ENCODE assay signal across 8 mouse cellular contexts in the genomic region with DNA sequence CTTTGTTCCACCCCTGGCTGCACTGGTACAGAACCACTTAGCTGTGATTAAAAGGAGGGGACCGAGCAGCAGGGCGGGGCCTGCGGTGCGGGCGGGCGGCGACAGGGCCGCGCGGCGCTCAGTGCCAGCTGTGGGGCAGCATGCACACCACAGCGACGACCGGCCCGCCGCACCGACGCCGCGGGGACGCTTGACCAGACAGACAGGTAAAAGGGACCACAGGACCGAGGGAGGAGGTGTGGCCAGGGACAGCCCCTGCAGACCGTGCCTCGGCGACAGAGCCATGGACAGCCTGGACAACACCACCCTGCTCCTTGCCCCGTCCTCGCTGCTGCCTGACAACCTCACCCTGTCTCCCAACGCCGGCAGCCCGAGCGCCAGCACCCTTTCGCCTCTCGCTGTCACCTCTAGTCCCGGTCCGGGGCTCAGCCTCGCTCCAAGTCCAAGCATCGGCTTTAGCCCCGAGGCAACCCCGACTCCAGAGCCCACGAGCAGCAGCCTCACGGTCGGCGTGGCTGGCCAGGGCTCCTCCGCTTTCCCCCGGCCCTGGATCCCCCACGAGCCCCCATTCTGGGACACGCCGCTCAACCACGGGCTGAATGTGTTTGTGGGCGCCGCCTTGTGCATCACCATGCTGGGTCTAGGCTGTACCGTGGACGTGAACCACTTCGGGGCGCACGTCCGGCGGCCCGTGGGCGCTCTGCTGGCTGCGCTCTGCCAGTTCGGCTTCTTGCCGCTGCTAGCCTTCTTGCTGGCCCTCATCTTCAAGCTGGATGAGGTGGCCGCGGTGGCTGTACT. TPM values are rescaled to one million over a fixed set of nuclear protein-coding genes. Genes with fewer than 3 reads are reported as not detected.
DNase-seq lines count a peak whose midpoint lies in the region; ATAC-seq and TF ChIP-seq lines count a peak whose summit lies in the region.

A gene (plus strand): TSS at position 100 of the 798 bp plus-strand sequence.

- 0 out of 2 replicates have a peak, but pooled peaks have one; percentile 48 for ATAC-seq in heart, embryonic 12.5 days (ENCODE audit: insufficient number of reproducible peaks, low FRiP score)
- ATAC-seq in midbrain, embryonic 13.5 days = peak; percentile 96
- no peak; the same call in 1 of the 2 replicates for ATAC-seq in erythroblast, adult 5-6 weeks (replicated peaks; ENCODE audit: low FRiP score, poor library complexity, severe bottlenecking)

- H3K9me3 ChIP-seq in heart, embryonic 12.5 days (replicated peaks) = no peaks in the 10 kb centered on the region
- no peaks in the 10 kb centered on the region for H3K9me3 ChIP-seq in midbrain, embryonic 13.5 days

- H3K4me1 ChIP-seq in heart, embryonic 12.5 days (replicated peaks) = peaks cover 9% of the 10 kb centered on the region
- peaks cover 4% of the 10 kb centered on the region; the same call in 1 of the 2 replicates for H3K4me1 ChIP-seq in midbrain, embryonic 13.5 days (replicated peaks)

- WGBS in heart, embryonic 12.5 days = 8% methylated on average over 65 of the region's 65 CpGs
- WGBS in midbrain, embryonic 13.5 days = 6% methylated on average over 65 of the region's 65 CpGs

- H3K4me3 ChIP-seq in left cerebral cortex, adult 2 months = 0 out of 2 replicates have a peak within 1 kb of the TSS, but pooled peaks have one; percentile 13
- H3K4me3 ChIP-seq in heart, embryonic 12.5 days = peak within 1 kb of the TSS; percentile 49
- H3K4me3 ChIP-seq in midbrain, embryonic 13.5 days (replicated peaks) = peak within 1 kb of the TSS; percentile 42

- intact Hi-C loops in left cerebral cortex, adult 2 months (cut with DNase I) = loop anchor here (5.0 kb wide), 1 partner anchor 420 kb away; a partner anchor contains a TSS
- intact Hi-C loops in left cerebral cortex, postnatal 25 days (cut with DNase I) = loop anchor here (5.0 kb wide), 1 partner anchor 420 kb away; a partner anchor contains a TSS

- no peak for DNase-seq in left cerebral cortex, adult 2 months (ENCODE audit: extremely low spot score in 1 of 2, low spot score in 2 of 2)
- DNase-seq in left cerebral cortex, postnatal 25 days (ENCODE audit: low spot score in 2 of 2) = no peak
- peak; percentile 60 for DNase-seq in adrenal gland, postnatal 25 days
- DNase-seq in kidney, postnatal 4 days = peak; percentile 42 to 54
- no peak for DNase-seq in layer of hippocampus, postnatal 25 days (ENCODE audit: extremely low spot score in 1 of 2, low spot score in 1 of 2)

- no peaks in the 10 kb centered on the region for H3K36me3 ChIP-seq in heart, embryonic 12.5 days
- H3K36me3 ChIP-seq in midbrain, embryonic 13.5 days = no peaks in the 10 kb centered on the region

- H3K9ac ChIP-seq in heart, embryonic 12.5 days = peak within 1 kb of the TSS; percentile 67
- peak within 1 kb of the TSS; percentile 52 for H3K9ac ChIP-seq in midbrain, embryonic 13.5 days (replicated peaks)

- no peak within 1 kb of the TSS for H3K27ac ChIP-seq in left cerebral cortex, adult 2 months
- H3K27ac ChIP-seq in heart, embryonic 12.5 days (ENCODE audit: poor library complexity, severe bottlenecking) = no peak within 1 kb of the TSS
- peak within 1 kb of the TSS; percentile 10; the same call in 1 of the 2 replicates for H3K27ac ChIP-seq in midbrain, embryonic 13.5 days

- H3K4me2 ChIP-seq in heart, embryonic 12.5 days = peak within 1 kb of the TSS; percentile 94
- peak within 1 kb of the TSS; percentile 60 for H3K4me2 ChIP-seq in midbrain, embryonic 13.5 days (replicated peaks)

- no peak for TF ChIP-seq CTCF in left cerebral cortex, adult 2 months (IDR thresholded peaks at IDR 0.05)

- H3K27me3 ChIP-seq in heart, embryonic 12.5 days (replicated peaks) = peaks cover 60% of the 10 kb centered on the region
- peaks cover 19% of the 10 kb centered on the region for H3K27me3 ChIP-seq in midbrain, embryonic 13.5 days

RNA-seq across cellular contexts. Expression of the gene that starts here (rescaled TPM):
- 1 to 10 TPM in 1 of 2 experiments, under 1 TPM in 1; 0.36 to 2.2 TPM for total RNA-seq in left cerebral cortex, adult 2 months (2021)
- 1 to 10 TPM in 1 of 2 experiments, under 1 TPM in 1; 0.98 to 4.0 TPM for total RNA-seq in left cerebral cortex, postnatal 25 days (2021)
- 6.4 and 9.1 TPM in 2 replicates for total RNA-seq in adrenal gland, postnatal 25 days (2021)
- 0.41 and 0.50 TPM in 2 replicates for polyA plus RNA-seq in heart, embryonic 12.5 days (2016; fragmentation: Nextera tagmentation; extraction: Ambion mirVana)
- 19.4 and 28.6 TPM in 2 replicates for polyA plus RNA-seq in midbrain, embryonic 13.5 days (2015; fragmentation: Nextera tagmentation; extraction: Ambion mirVana)
- 1 to 10 TPM; 1.0 to 1.7 TPM for total RNA-seq in layer of hippocampus, postnatal 25 days (2021)
- total RNA-seq in erythroblast, adult 5-6 weeks (2015; ENCODE audit: low replicate concordance) = not detected in 2 replicates
- total RNA-seq in erythroblast, adult 5-6 weeks (2017; ENCODE audit: low replicate concordance) = not detected in 2 replicates

Comparison
In these comparisons a context has a peak if more than half of its experiments do, and no peak if none do; other contexts are left out.
1. RNA of the gene that starts here (polyA plus RNA-seq): 19.4 to 28.6 TPM in midbrain, embryonic 13.5 days; 0.41 to 0.50 TPM in heart, embryonic 12.5 days; every median in the first group is over 10 times any median in the second.
2. Peak in ATAC-seq, H3K4me3 ChIP-seq, H3K9ac ChIP-seq and H3K4me2 ChIP-seq in heart, embryonic 12.5 days; RNA of the gene not detected or under 1 TPM.
3. DNase-seq: peak in adrenal gland, postnatal 25 days (single experiment) and kidney, postnatal 4 days (2 of 2); none in left cerebral cortex, adult 2 months (0 of 2), left cerebral cortex, postnatal 25 days (0 of 2) and layer of hippocampus, postnatal 25 days (0 of 2).
4. Peak in every context shown above with its lines, with median percentiles within 50 percentile points of each other: H3K4me3 ChIP-seq.